Mouse (Mus musculus) thymus, adult 2 months (tissue): ENCODE measurements around the gene Mex3b.

Experiments used
- CTCF ChIP-seq: fragments of 200-500 bp; IDR thresholded peaks from 2 replicates; pipeline ENCODE4 v1.5.1; 2012; ENCODE audit warnings: mild to moderate bottlenecking, control low read depth, low read length, moderate library complexity, borderline replicate concordance; ENCODE audit not compliant: control insufficient read depth, poor library complexity, insufficient read depth; ENCODE audit errors: extremely low read depth
- POLR2A ChIP-seq: fragments of 200-500 bp; IDR thresholded peaks from 2 replicates; pipeline ENCODE4 v1.6.1; 2012; ENCODE audit warnings: mild to moderate bottlenecking, low read length, control low read depth, moderate library complexity; ENCODE audit not compliant: control insufficient read depth, poor library complexity, insufficient read depth; ENCODE audit errors: extremely low read depth

GRCm38 (mm10) chr7:82880016-82880415 lies 12.9 kb downstream of the Mex3b start:
- TF ChIP-seq POLR2A (no peak), CTCF (no peak)
